Mouse (Mus musculus) brain, embryonic 14.5 days (tissue): ENCODE data around the gene Tmem43.

Experiments used
- CTCF ChIP-seq: fragments of 200-500 bp; IDR thresholded peaks from 2 replicates; pipeline ENCODE4 v1.5.1; 2012; ENCODE audit warnings: inconsistent platforms, mild to moderate bottlenecking, moderate library complexity, borderline replicate concordance; ENCODE audit not compliant: insufficient read depth, insufficient read length; ENCODE audit errors: extremely low read depth
- POLR2A ChIP-seq: fragments of 200-500 bp; IDR thresholded peaks from 2 replicates; pipeline ENCODE4 v1.6.1; 2012; ENCODE audit warnings: mild to moderate bottlenecking, inconsistent platforms, borderline replicate concordance; ENCODE audit not compliant: poor library complexity, insufficient read depth, insufficient read length, severe bottlenecking; ENCODE audit errors: extremely low read depth

DNA sequence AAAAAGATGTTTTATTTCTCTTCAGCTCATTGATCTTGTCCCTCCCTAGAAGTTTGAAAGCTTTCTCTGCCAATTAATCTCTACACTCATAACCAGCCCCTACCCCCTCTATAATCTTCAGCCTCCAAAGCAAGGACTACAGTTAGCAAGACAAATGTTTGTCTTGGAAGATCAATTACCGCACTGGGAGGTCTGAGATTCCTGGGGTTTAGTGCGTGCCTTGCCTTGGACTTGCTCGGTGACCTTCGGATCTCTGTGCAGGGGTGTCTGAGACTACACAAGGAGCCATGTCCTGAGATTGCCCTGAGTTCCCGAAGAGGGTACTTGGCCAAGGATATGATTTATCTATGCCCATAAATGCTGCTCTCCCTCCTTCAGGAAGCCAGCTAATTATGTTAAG, 59.9 kb downstream of the Tmem43 start:
- no peak for TF ChIP-seq POLR2A
- TF ChIP-seq CTCF = no peak
